10 mouse cellular contexts compared by ENCODE assay signal in genomic region chr3:95652204-95652811, GRCm38 (mm10). TPM values are rescaled to one million over a fixed set of nuclear protein-coding genes. Genes with fewer than 3 reads are reported as not detected.
DNase-seq lines count a peak whose midpoint lies in the region; ATAC-seq lines count a peak whose summit lies in the region.
"Had no signal": no experiment of that assay in that cellular context is flagged by ENCODE, and none has a peak within 500 bp of the region (broad histone marks: within the 10 kb centered on the region; RNA-seq: fewer than 3 reads in every experiment).

No protein-coding gene starts in this region.

- no peak overlapping the region for H3K9ac ChIP-seq in intestine, embryonic 15.5 days
- no peak overlapping the region for H3K9ac ChIP-seq in intestine, embryonic 16.5 days (ENCODE audit: low read depth, low read length)
- H3K9ac ChIP-seq in liver, embryonic 15.5 days: no peak overlapping the region

- H3K9me3 ChIP-seq in intestine, embryonic 15.5 days: no peaks in the 10 kb centered on the region
- no peaks in the 10 kb centered on the region for H3K9me3 ChIP-seq in intestine, embryonic 16.5 days (ENCODE audit: control insufficient read depth, low read length)
- no peaks in the 10 kb centered on the region for H3K9me3 ChIP-seq in liver, embryonic 15.5 days (replicated peaks)

- ATAC-seq in intestine, embryonic 15.5 days: no peak
- no peak for ATAC-seq in intestine, embryonic 16.5 days
- 0 out of 2 replicates have a peak, but pooled peaks have one; percentile 17 for ATAC-seq in liver, embryonic 15.5 days (ENCODE audit: insufficient read depth)

- peak; percentile 40 for DNase-seq in 3T3-L1 (ENCODE audit: low read depth, low spot score)
- DNase-seq in ES-CJ7 (ENCODE audit: low read depth, low spot score): peak; percentile 90
- DNase-seq in right cerebral cortex, postnatal 36 days (ENCODE audit: low spot score in 2 of 2): no peak
- no peak for DNase-seq in urinary bladder, postnatal 4 days (ENCODE audit: low spot score in 2 of 2)
- DNase-seq in frontal cortex, postnatal 10 days (ENCODE audit: low spot score in 2 of 2): no peak
- DNase-seq: cerebellum, adult 11 months; left cerebral cortex, postnatal 4 days had no signal

- 0 out of 2 replicates have a peak overlapping the region, but pooled peaks have one; percentile 5 for H3K27ac ChIP-seq in intestine, embryonic 15.5 days
- H3K27ac ChIP-seq in intestine, embryonic 16.5 days (ENCODE audit: low read length): no peak overlapping the region
- H3K27ac ChIP-seq in liver, embryonic 15.5 days (replicated peaks): peak overlapping the region; percentile 75

- H3K4me2 ChIP-seq in intestine, embryonic 15.5 days (replicated peaks): no peak overlapping the region
- H3K4me2 ChIP-seq in intestine, embryonic 16.5 days (ENCODE audit: low read depth, low read length): no peak overlapping the region
- peak overlapping the region; percentile 1; the same call in 1 of the 2 replicates for H3K4me2 ChIP-seq in liver, embryonic 15.5 days

- H3K36me3 ChIP-seq in intestine, embryonic 15.5 days: no peaks in the 10 kb centered on the region
- H3K36me3 ChIP-seq in intestine, embryonic 16.5 days (ENCODE audit: control insufficient read depth, insufficient read depth, low read length): no peaks in the 10 kb centered on the region
- no peaks in the 10 kb centered on the region for H3K36me3 ChIP-seq in liver, embryonic 15.5 days (replicated peaks)

- WGBS in intestine, embryonic 15.5 days: 75% methylated on average over 7 of the region's 7 CpGs
- 64% methylated on average over 7 of the region's 7 CpGs for WGBS in intestine, embryonic 16.5 days
- 53% methylated on average over 7 of the region's 7 CpGs for WGBS in liver, embryonic 15.5 days (ENCODE audit: insufficient replicate concordance)

- H3K4me3 ChIP-seq in intestine, embryonic 15.5 days (replicated peaks): no peak overlapping the region
- H3K4me3 ChIP-seq in intestine, embryonic 16.5 days (ENCODE audit: low read length): no peak overlapping the region
- H3K4me3 ChIP-seq in liver, embryonic 15.5 days (replicated peaks): no peak overlapping the region

- no peaks in the 10 kb centered on the region for H3K27me3 ChIP-seq in intestine, embryonic 15.5 days (replicated peaks)
- no peaks in the 10 kb centered on the region for H3K27me3 ChIP-seq in intestine, embryonic 16.5 days (replicated peaks; ENCODE audit: control insufficient read depth, insufficient read depth, low read length)
- no peaks in the 10 kb centered on the region for H3K27me3 ChIP-seq in liver, embryonic 15.5 days

- peaks cover 23% of the 10 kb centered on the region for H3K4me1 ChIP-seq in intestine, embryonic 15.5 days (replicated peaks)
- peaks cover 16% of the 10 kb centered on the region for H3K4me1 ChIP-seq in intestine, embryonic 16.5 days (ENCODE audit: control insufficient read depth, insufficient read depth, low read length)
- H3K4me1 ChIP-seq in liver, embryonic 15.5 days (replicated peaks): peaks cover 49% of the 10 kb centered on the region

RNA-seq across cellular contexts. Expression of gene Mcl1, which starts 6.3 kb away (rescaled TPM):
- polyA plus RNA-seq in intestine, embryonic 15.5 days (2015; fragmentation: Nextera tagmentation; extraction: Ambion mirVana): 50.5 and 52.3 TPM in 2 replicates
- polyA plus RNA-seq in intestine, embryonic 16.5 days (2015; fragmentation: Nextera tagmentation; extraction: Ambion mirVana): 14.7 and 17.0 TPM in 2 replicates
- 34.8 and 39.0 TPM in 2 replicates for polyA plus RNA-seq in liver, embryonic 15.5 days (2015; fragmentation: Nextera tagmentation; extraction: Ambion mirVana)

RNA-seq across cellular contexts. Expression of gene Ensa, which starts 27.5 kb away (rescaled TPM):
- polyA plus RNA-seq in intestine, embryonic 15.5 days (2015; fragmentation: Nextera tagmentation; extraction: Ambion mirVana): 65.1 and 69.0 TPM in 2 replicates
- 67.3 and 69.9 TPM in 2 replicates for polyA plus RNA-seq in intestine, embryonic 16.5 days (2015; fragmentation: Nextera tagmentation; extraction: Ambion mirVana)
- 32.7 and 35.9 TPM in 2 replicates for polyA plus RNA-seq in liver, embryonic 15.5 days (2015; fragmentation: Nextera tagmentation; extraction: Ambion mirVana)

RNA-seq across cellular contexts. Expression of gene Adamtsl4, which starts 35.4 kb away (rescaled TPM):
- polyA plus RNA-seq in intestine, embryonic 15.5 days (2015; fragmentation: Nextera tagmentation; extraction: Ambion mirVana): 2.3 and 3.0 TPM in 2 replicates
- 2.5 and 3.2 TPM in 2 replicates for polyA plus RNA-seq in intestine, embryonic 16.5 days (2015; fragmentation: Nextera tagmentation; extraction: Ambion mirVana)
- polyA plus RNA-seq in liver, embryonic 15.5 days (2015; fragmentation: Nextera tagmentation; extraction: Ambion mirVana): 0.79 and 1.0 TPM in 2 replicates

Comparison
In these comparisons a context has a peak if more than half of its experiments do, and no peak if none do; other contexts are left out.
1. DNase-seq: peak in 3T3-L1 (single experiment) and ES-CJ7 (single experiment); none in right cerebral cortex, postnatal 36 days (0 of 2), urinary bladder, postnatal 4 days (0 of 2) and frontal cortex, postnatal 10 days (0 of 2).